Mouse (Mus musculus) myocyte (in vitro differentiated cells): ENCODE results near the gene Rpl13a. TPM values are rescaled to one million over a fixed set of nuclear protein-coding genes. Genes with fewer than 3 reads are reported as not detected.
"Not testable (repeated sequence)": the region's sequence is repeated elsewhere in the genome, so short reads cannot be mapped to it uniquely, and the experiment has no call there.

Experiments used
- H3K27me3 ChIP-seq: one replicate; pipeline ENCODE4 v1.6.1; 2011; ENCODE audit not compliant: control insufficient read depth, insufficient read depth, insufficient read length
- H3K36me3 ChIP-seq: one replicate; pipeline ENCODE4 v1.6.1; 2011; ENCODE audit not compliant: control insufficient read depth, insufficient read depth
- H3K4me2 ChIP-seq: one replicate; pipeline ENCODE4 v1.6.1; 2011; ENCODE audit warnings: low read depth, control low read depth
- H3K4me3 ChIP-seq: one replicate; pipeline ENCODE4 v1.5.1; 2011; ENCODE audit warnings: mild to moderate bottlenecking, control low read depth, moderate library complexity
- H3K79me2 ChIP-seq: one replicate; pipeline ENCODE4 v1.6.1; 2011; ENCODE audit not compliant: control insufficient read depth, insufficient read depth
- H3ac ChIP-seq: one replicate; pipeline ENCODE4 v1.6.1; 2011; ENCODE audit not compliant: control insufficient read depth, insufficient read length
- CEBPB ChIP-seq: IDR thresholded peaks from 2 replicates; pipeline ENCODE4 v1.6.1; 2011; ENCODE audit warnings: mild to moderate bottlenecking, moderate library complexity; ENCODE audit not compliant: poor library complexity, insufficient read depth, severe bottlenecking
- E2F4 ChIP-seq: IDR thresholded peaks from one replicate; pipeline ENCODE4 v1.6.1; 2011; ENCODE audit warnings: mild to moderate bottlenecking, control low read depth, moderate library complexity; ENCODE audit not compliant: insufficient read depth
- MAX ChIP-seq: IDR thresholded peaks from one replicate; pipeline ENCODE4 v1.6.1; 2011; ENCODE audit warnings: low read depth, mild to moderate bottlenecking, control low read depth
- MYOD1 ChIP-seq, 3 experiments: IDR thresholded peaks; one replicate each; pipeline ENCODE4 v1.6.1; 2011; ENCODE audit warnings: control low read depth in 2 of 3, low read depth in 2 of 3, mild to moderate bottlenecking in 2 of 3, moderate library complexity in 1 of 3; ENCODE audit not compliant: insufficient read length in 2 of 3, control insufficient read depth in 1 of 3
- MYOG ChIP-seq, 3 experiments: IDR thresholded peaks; one replicate each; pipeline ENCODE4 v1.6.1; 2011; ENCODE audit warnings: control low read depth in 2 of 3, low read depth in 2 of 3, mild to moderate bottlenecking in 2 of 3; ENCODE audit not compliant: insufficient read length in 2 of 3, control insufficient read depth in 1 of 3, insufficient read depth in 1 of 3
- POLR2A ChIP-seq: IDR thresholded peaks from one replicate; pipeline ENCODE4 v1.6.1; 2011; ENCODE audit warnings: low read depth, mild to moderate bottlenecking, control low read depth, moderate library complexity; ENCODE audit not compliant: insufficient read length
- POLR2AphosphoS2 ChIP-seq: IDR thresholded peaks from one replicate; pipeline ENCODE4 v1.6.1; 2011; ENCODE audit warnings: low read depth, control low read depth; ENCODE audit not compliant: insufficient read length
- REST ChIP-seq: IDR thresholded peaks from one replicate; pipeline ENCODE4 v1.6.1; 2011; ENCODE audit warnings: mild to moderate bottlenecking, control low read depth, moderate library complexity; ENCODE audit not compliant: insufficient read depth, insufficient read length
- SRF ChIP-seq: IDR thresholded peaks from one replicate; pipeline ENCODE4 v1.6.1; 2011; ENCODE audit warnings: low read depth; ENCODE audit not compliant: control insufficient read depth, insufficient read length
- TCF12 ChIP-seq: IDR thresholded peaks from one replicate; pipeline ENCODE4 v1.6.1; 2011; ENCODE audit warnings: mild to moderate bottlenecking, control low read depth; ENCODE audit not compliant: poor library complexity, insufficient read depth, severe bottlenecking
- TCF3 ChIP-seq: IDR thresholded peaks from one replicate; pipeline ENCODE4 v1.6.1; 2011; ENCODE audit warnings: low read depth, control low read depth; ENCODE audit not compliant: insufficient read length
- USF1 ChIP-seq: IDR thresholded peaks from one replicate; pipeline ENCODE4 v1.6.1; 2011; ENCODE audit warnings: low read depth, mild to moderate bottlenecking, control low read depth, moderate library complexity
- polyA plus RNA-seq: library from polyadenylated mRNA; unstranded; fragments of >200 nt; fragmentation: generic; extraction: Trizol; gene quantifications from one replicate; pipeline ENCODE4 v1.2.1, GENCODE M21; 2012; ENCODE audit warnings: missing spikeins

Gene Rpl13a
- polyA plus RNA-seq, 1 experiment = 6,110 TPM

DNA sequence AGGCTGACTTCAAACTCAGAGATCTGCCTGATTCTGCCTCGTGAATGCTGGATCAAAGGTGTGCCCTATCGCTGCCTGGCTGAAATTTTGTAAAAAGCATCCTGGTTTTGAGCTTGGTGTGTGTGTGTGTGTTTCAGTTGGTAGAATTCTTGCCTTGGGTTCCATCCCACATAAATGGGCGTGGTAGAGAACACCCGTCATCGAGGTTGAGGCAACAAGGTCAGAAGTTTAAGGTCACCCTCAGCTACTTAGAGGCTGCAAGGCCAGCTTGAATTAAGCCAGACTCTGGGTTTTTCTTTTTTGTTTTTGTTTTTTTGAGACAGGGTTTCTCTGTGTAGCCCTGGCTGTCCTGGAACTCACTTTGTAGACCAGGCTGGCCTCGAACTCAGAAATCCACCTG is 10.2 kb downstream of the Rpl13a start:
- Histone ChIP-seq H3ac (no peak overlapping the region), H3K4me3 (no peak overlapping the region), H3K4me2 (no peak overlapping the region), H3K79me2 (peaks cover 8% of the 10 kb centered on the region), H3K27me3 (no peaks in the 10 kb centered on the region), H3K36me3 (peaks cover 39% of the 10 kb centered on the region)
- no peak for TF ChIP-seq E2F4
- TF ChIP-seq POLR2AphosphoS2 = no peak
- TF ChIP-seq TCF3 = no peak
- no peak for TF ChIP-seq MYOD1 (IDR thresholded peaks at IDR 0.05; ENCODE audit: control insufficient read depth in 1 of 3, insufficient read length in 2 of 3, low read depth in 2 of 3)
- no peak for TF ChIP-seq MAX
- TF ChIP-seq USF1 = no peak
- TF ChIP-seq SRF = no peak
- TF ChIP-seq MYOG (IDR thresholded peaks at IDR 0.05; ENCODE audit: control insufficient read depth in 1 of 3, insufficient read depth in 1 of 3, insufficient read length in 2 of 3, low read depth in 2 of 3) = no peak
- no peak for TF ChIP-seq POLR2A
- no peak for TF ChIP-seq CEBPB
- TF ChIP-seq TCF12 = no peak
- TF ChIP-seq REST = no peak

DNA sequence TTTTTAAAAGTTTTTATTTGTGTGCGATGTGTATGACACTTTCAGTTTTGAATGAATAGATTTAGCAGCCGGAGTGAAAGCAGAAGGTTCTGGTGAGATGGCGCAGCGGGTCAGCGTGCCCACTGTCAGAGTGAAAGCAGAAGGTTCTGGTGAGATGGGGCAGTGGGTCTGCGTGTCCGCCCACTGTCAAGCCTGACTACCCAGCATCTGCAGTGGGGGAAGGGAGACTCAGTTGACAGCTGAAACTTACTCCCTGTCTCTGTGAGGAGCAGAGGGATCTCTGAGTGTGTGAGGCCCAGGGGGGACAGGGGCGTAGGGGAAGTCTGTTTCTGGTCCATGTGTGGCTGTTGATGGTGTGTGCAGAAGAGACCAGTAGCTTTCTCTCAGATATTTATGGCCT is 11.0 kb downstream of the Rpl13a start:
- no peaks in the 10 kb centered on the region for H3K27me3 ChIP-seq
- peaks cover 33% of the 10 kb centered on the region for H3K36me3 ChIP-seq
- TF ChIP-seq POLR2AphosphoS2 (no peak), MYOG (IDR thresholded peaks at IDR 0.05; ENCODE audit: control insufficient read depth in 1 of 3, insufficient read depth in 1 of 3, insufficient read length in 2 of 3, low read depth in 2 of 3) (no peak), TCF12 (no peak), POLR2A (no peak), SRF (no peak), MYOD1 (IDR thresholded peaks at IDR 0.05; ENCODE audit: control insufficient read depth in 1 of 3, insufficient read length in 2 of 3, low read depth in 2 of 3) (no peak), REST (no peak), USF1 (no peak)
- H3K79me2 ChIP-seq = peaks cover under 1% of the 10 kb centered on the region
- H3K4me3 ChIP-seq = no peak overlapping the region
- H3ac ChIP-seq = no peak overlapping the region
- H3K4me2 ChIP-seq = no peak overlapping the region

DNA sequence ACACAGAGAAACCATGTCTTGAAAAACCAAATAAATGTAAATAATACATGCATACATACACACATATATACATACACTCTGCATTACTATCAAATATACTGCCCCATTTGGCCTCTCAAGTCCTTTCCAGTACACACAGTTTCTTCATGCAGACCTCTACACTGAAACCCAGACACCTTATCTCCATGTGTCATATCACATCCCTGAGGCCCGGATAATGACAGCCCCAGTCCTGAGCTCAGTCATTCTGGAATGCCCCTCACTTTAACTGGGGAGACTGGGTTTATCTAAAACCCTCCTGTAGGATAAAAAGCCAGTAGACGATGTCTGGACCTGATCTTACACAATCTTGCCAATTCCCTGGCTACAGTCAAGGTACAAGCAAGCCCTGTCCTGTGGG is 15.1 kb downstream of the Rpl13a start:
- H3K4me3 ChIP-seq = no peak overlapping the region
- H3K27me3 ChIP-seq = no peaks in the 10 kb centered on the region
- no peaks in the 10 kb centered on the region for H3K79me2 ChIP-seq
- no peak overlapping the region for H3ac ChIP-seq
- H3K4me2 ChIP-seq = no peak overlapping the region
- peaks cover 6% of the 10 kb centered on the region for H3K36me3 ChIP-seq
- TF ChIP-seq MYOD1 (IDR thresholded peaks at IDR 0.05; ENCODE audit: control insufficient read depth in 1 of 3, insufficient read length in 2 of 3, low read depth in 2 of 3) (no peak), SRF (no peak), CEBPB (no peak), TCF12 (no peak), USF1 (no peak), TCF3 (no peak), POLR2A (no peak), REST (no peak), POLR2AphosphoS2 (no peak), MYOG (IDR thresholded peaks at IDR 0.05; ENCODE audit: control insufficient read depth in 1 of 3, insufficient read depth in 1 of 3, insufficient read length in 2 of 3, low read depth in 2 of 3) (no peak), E2F4 (no peak), MAX (no peak)

DNA sequence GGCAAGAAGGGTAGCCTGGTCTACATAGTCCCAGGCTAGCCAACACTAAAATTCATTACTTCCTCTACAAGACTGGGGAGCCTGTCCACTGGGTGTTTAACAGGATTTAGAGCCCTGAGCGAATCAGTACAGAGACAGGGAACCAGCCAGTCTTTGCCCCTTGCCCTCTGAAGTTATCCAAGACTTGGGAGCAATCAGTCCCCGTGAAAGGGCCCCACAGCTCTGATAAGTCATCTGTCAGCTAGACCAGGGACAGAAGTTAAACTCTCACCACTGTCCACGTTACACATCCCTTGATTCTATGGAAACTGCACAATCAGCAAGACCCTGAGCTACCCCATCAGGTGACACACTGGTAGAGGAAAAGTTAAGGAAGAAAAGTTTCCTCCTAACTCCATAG is 16.0 kb downstream of the Rpl13a start:
- H3K4me2 ChIP-seq = no peak overlapping the region
- TF ChIP-seq TCF3 (no peak), MAX (no peak), USF1 (no peak), POLR2AphosphoS2 (no peak), POLR2A (no peak), CEBPB (no peak), E2F4 (no peak), TCF12 (no peak)
- no peaks in the 10 kb centered on the region for H3K79me2 ChIP-seq
- no peak overlapping the region for H3K4me3 ChIP-seq
- no peak overlapping the region for H3ac ChIP-seq
- H3K27me3 ChIP-seq = no peaks in the 10 kb centered on the region
- no peaks in the 10 kb centered on the region for H3K36me3 ChIP-seq

DNA sequence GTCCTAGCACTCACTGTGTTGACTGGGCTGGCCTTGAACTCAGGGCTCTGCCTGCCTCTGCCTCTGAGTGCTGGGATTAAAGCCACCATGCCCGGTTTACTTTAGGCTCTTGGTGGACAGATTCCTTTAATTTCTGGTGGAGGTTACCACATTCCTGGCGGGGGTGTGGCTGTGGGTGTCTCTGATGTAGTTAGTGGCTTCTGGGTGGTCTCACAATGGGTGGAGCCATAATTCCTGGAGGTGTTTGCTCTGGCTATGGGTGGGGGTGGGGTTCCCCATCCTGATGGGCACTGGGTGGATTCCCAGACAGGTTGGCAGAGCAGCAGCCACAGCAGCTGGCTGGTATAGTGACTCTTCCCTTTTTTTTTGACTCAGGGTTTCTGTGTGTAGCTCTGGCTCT is 16.6 kb downstream of the Rpl13a start:
- Histone ChIP-seq H3K36me3 (no peaks in the 10 kb centered on the region), H3K4me3 (no peak overlapping the region), H3K4me2 (no peak overlapping the region), H3K27me3 (no peaks in the 10 kb centered on the region), H3ac (no peak overlapping the region), H3K79me2 (no peaks in the 10 kb centered on the region)
- TF ChIP-seq MYOG (IDR thresholded peaks at IDR 0.05; ENCODE audit: control insufficient read depth in 1 of 3, insufficient read depth in 1 of 3, insufficient read length in 2 of 3, low read depth in 2 of 3) = peak in 1 of 3 experiments; percentile 26
- no peak for TF ChIP-seq E2F4
- no peak for TF ChIP-seq POLR2A
- TF ChIP-seq MYOD1 (IDR thresholded peaks at IDR 0.05; ENCODE audit: control insufficient read depth in 1 of 3, insufficient read length in 2 of 3, low read depth in 2 of 3) = peak in 1 of 3 experiments; percentile 30
- no peak for TF ChIP-seq TCF3
- no peak for TF ChIP-seq MAX
- no peak for TF ChIP-seq REST
- TF ChIP-seq SRF = no peak

DNA sequence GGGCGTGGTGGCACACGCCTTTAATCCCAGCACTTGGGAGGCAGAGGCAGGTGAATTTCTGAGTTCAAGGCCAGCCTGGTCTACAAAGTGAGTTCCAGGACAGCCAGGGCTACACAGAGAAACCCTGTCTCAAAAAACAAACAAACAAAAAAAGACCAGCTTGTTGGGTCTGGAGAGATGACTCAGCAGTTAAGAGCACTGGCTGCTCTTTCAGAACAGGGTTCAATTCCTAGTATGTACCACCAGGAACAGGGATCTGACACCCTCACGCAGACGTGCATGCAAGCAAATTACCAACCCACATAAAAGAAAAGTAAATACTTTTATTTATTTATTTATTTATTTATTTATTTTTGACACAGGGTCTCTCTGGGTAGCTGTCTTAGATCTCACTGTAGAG is 18.5 kb downstream of the Rpl13a start:
- H3K4me3 ChIP-seq, H3K27me3 ChIP-seq, H3K4me2 ChIP-seq, H3K79me2 ChIP-seq, H3ac ChIP-seq, H3K36me3 ChIP-seq: not testable (repeated sequence)
